Mouse (Mus musculus) kidney, postnatal 10 days (tissue): ENCODE data around the gene Trim17.

Source experiments
- DNase-seq: peaks from one replicate; pipeline ENCODE4 v3.0.0; 2021; ENCODE audit warnings: mixed read lengths

Trim17 gene

GRCm38 (mm10) chr11:58954420-58955142, at the start of gene Trim17, which contains the start of gene Hist3h2a:
Gene Trim17 (plus strand): TSS chr11:58954685.
Gene Hist3h2a (plus strand): TSS chr11:58954685.
- DNase-seq = peak; percentile 90

DNA sequence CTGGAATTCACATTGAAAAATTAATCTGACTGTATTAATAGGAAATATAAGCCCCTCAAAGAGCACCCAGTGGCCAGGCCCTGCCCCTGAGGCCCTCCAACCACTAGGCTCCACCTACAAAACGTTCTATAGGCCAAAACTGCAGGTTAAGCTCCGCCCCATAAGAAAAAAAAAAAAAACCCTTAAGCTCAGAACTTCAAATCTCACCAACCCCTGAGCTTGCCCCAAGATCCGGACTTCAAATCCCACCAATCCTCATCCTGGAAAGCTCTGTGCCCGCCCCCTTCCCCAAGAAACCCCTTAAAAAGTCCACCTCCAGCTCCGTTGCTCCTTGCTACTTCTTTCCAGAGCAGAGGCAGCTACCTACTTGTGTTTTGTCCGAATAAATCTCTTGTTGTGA, 49.6 kb upstream of the Trim17 start:
- DNase-seq = peak; percentile 35

DNA sequence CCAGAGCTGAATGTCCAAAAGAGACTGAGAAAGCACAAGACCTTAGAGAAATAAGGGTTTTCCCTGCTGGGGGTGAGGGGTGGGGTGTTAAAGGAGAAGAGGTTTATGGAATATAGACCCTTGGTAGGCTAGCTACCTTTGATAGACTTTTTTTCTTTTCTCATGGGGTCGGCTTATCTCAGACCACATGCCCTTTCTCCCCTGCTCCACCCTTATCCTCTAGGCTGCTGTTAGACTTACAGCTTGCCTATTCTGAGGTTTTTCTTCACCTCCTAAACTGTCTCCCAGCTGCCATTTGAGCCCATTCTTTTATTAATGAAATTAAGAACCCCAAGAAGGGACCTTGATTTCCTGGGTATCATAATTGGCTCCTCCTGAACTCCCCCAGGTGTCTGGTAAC, 40.7 kb upstream of the Trim17 start:
- DNase-seq = no peak

DNA sequence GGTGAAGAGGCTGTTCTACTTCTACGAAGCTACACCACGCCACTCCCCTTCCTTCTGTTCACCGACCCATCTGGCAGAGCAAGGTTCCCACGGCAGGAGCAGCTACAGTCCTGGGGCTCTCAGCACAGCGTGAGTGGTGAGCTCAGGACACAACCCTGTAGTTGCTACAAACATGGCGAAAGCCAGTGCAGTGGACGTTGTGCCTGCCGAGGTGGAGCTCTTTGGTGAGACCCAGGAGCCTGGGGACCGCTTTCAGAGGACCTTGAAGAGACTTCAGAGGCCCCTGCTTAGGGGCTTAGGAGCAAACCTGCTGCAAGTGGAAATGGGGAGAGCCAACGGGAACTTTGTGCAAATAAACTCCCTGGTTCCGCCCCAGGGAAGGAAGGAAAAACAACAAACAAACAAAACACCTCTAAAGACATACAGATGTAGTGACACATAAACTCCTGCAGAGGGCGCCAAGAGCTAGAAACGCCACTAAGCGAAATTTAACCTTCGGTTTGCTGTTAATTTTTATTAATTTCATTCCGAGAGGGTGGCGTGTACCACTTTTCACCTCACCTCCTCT, 39.9 kb upstream of the Trim17 start:
- DNase-seq = peak; percentile 47

DNA sequence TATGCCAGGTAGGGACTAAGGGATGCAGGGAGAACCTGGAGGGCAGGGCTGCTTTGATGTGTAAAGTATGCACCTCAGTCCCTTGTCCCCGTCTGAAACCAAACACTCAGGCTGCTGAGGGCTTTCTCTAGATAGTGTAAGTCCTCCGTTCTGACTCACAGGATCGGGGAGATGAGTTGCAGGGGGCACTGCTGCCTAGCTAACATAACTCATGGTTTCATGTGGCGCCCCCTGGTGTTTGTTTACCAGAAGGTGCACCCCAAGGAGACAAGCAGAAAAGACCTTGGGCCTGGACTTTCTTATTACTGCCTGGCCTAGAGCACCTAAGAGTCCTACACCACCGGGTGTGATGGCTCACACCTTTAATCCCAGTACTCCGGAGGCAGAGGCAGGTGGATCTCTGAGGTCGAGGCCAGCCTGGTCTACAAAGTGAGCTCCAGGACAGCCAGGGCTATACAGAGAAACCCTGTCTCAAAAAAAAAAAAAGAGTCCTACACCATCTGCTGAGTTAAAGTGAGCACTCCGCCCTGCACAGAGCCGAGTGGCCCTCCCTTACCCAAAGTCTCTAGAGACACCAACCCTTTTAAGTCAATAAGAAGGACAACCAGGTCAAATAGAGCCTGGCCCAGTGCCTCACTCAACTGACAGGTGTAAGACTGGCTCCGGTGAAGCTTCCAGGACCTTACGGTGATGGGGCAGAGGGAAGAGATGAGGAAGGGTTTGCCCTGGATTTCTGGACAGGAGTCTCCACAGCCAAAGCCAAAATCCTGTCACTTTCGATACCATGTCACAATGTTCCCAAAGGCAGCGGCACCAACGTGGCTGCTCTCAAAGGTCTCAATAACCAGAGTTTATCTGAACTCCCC, 37.4 kb upstream of the Trim17 start:
- DNase-seq = peak; percentile 67

DNA sequence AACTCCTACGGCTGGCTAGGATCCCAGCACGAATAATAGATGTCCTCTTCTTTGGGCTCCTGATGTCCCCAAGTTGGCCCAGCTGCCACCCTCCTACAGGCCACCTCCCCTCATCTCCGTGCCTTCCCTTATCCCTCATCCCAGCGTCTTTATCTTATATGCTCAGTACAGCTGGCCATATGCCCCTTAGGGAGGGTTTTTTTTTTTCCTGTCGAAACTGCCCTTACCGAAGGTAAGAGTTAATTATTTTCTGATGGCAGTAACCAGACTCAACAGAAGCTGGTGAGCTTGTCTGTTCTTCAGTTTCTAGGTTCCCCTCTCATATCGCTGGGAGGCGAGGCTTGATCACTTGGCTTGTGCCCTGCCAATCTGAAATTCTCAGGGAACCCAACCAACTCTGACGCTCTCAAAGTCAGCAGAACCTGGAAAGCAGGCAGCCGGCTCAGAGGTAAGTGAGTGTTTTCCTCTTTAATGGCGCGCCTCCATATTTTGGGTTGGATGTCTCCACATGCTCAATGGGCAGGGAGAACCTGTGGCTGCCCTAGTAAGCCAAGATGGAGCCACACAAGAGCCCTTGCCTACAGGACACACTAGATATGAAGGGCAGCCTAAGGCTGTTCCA, 36.6 kb upstream of the Trim17 start, which contains the start of gene Btnl10:
Gene Btnl10, plus strand, starts transcription at position 164 of the 622 bp plus-strand sequence.
- no peak for DNase-seq

DNA sequence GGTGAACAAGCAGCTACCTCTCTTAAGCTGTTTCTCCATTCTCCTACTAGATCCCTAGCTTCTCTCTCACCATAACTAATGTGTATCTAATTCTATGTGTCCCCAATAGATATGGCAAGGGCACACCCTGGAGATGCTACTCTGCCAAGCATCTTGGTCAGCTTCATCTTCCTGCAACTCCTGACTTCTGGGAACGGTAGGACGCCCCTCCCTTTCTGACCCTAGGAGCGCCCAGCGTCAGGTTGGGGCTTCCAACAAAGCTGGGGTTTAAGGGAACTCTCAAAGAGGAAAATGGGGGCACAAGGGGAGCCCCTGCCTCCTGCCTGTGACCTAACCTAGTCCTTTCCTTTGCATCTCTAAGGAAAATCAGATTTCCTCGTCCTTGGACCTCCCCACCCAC, 35.7 kb upstream of the Trim17 start:
- DNase-seq = no peak

DNA sequence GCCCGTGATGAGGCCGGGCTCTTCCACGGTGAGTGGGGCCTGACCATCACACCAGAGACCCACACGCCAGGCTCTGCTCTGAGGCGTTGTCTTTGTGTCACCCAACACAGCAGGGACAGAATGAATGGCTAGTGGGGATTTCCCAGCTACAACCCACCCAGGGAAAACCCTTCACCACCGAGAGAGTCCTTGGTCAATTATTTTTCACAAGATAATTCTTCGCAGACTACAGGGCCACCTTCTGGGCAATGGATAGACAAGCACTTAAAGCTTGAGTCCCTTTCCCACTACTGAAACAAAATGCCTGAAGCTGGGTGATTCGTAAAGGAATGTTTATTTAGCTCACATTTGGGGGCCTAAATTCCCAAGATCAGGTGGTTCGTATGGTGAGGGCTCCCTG, 32.1 kb upstream of the Trim17 start:
- DNase-seq = no peak

DNA sequence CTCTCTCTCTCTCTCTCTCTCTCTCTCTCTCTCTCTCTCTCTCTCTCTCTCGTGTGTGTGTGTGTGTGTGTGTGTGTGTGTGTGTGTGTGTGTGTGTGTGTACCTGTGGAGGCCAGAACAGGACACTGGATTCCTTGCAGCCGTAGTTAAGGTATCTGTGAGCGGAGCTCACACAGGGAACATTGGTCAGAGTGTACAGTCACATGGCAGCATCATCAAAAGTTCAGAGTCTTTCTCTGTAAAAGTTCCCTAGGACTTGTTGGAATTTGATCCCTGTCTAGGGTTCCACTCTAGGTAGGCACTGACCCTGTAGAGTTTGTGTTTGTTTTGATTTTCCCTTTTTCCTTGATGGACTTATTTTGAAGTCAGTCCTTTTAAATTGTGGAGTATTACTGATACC, 27.8 kb upstream of the Trim17 start:
- DNase-seq = peak; percentile 24

- no peak for DNase-seq
These were observed 27.4 kb upstream of the Trim17 start for GRCm38 (mm10) chr11:58927053-58927452.

GRCm38 (mm10) chr11:58927790-58928651, 26.5 kb upstream of the Trim17 start:
- peak; percentile 70 for DNase-seq

DNA sequence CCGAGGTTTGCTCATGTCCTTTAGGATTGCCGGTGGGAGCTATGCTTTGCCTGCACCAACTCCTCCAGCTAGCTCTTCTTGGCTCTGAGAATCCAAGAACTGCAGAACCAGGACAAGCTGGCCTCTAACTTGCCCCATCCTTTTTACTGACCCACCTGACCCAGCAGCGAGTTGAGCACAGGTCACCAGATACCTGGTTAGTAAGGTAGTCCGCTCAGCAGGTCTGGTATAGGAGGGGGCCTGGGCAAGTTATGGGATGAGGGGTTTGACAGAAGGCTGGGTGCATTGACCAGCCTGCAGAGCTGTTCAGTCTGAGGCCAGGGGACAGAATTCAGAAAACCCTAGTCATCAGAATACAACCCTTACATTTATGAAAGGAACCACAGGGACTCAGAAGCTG, 25.4 kb upstream of the Trim17 start:
- DNase-seq = no peak

DNA sequence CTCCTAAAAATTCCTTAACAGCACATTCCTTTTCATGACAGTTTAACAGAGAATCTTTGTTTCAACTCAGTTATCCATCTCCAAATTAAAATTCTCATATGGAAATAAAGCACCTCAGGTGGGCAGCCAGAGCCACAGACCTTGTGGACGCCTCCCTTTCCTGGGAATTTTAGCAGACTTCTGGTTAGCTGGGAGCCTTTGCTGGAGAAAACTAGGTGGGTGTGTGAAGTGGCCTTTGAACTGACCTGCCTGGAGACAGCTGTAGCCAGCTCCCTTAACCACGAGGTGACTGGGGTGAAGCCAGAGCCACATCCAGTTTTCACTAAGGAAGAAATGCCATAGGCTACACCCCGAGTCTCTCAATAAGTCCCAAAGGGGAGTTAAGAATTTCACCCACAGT, 24.8 kb upstream of the Trim17 start:
- DNase-seq = peak; percentile 36

DNA sequence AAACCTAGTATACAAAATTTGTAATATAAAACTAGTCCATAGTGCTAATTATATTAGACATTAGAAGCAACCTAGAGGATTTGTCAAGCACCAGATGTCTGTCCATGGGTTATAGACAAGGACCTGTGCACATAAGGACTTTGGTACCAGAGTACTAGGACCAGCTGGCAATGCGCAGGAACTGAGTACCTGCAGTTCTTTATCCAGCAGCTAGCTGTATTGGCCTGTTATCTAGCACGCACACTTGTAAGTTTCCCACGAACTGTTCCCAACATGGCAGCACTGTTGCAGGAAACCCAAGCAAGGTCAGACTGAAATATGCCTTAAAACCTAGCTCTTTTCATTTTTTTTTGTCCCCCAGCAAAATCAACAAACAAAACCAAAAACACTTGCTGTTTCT, 24.2 kb upstream of the Trim17 start:
- DNase-seq = no peak

- no peak for DNase-seq
These were observed 22.9 kb upstream of the Trim17 start for GRCm38 (mm10) chr11:58931576-58931975.

- peak; percentile 34 for DNase-seq
These were observed 16.6 kb upstream of the Trim17 start for GRCm38 (mm10) chr11:58937909-58938308.

DNA sequence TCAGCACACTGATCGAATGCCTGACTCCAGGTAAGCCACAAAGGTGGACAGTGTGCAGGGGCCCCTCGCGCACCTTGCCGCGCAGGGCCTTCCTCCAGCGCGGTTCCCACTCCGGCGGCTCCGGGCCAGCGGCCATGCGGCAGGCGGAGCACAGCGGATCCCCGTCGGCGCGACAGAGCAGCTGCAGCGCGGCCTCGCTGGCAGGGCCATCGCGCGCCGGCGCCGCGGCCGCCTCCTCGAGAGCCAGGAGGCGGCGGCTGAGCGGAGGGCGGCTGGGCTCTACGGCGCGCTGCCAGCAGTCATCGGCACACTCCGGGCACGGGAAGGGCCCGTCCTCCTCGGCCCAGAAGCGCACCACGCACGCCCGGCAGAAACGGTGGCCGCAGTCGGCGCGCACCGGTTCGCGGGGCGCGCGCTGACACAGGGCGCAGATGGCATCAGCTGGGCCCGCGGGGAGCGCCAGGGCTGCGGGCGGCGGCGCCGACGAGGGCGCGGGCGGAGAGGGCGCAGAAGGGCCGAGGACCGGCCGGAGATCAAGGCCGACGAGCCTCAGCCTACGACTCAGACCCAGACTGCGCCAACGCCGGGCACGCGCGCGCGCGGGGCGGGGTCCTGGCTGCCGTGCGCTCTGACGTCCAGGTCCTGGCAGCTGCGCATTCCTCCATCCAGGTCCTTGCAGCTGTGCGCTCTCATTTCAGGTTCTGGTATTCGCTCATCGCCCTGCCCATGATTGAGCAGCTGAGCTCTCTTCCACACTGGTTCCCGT, 16.0 kb upstream of the Trim17 start, which contains the start of gene Rnf187:
Gene Rnf187, minus strand, starts transcription at position 595 of the 766 bp plus-strand sequence.
- DNase-seq = peak; percentile 95

GRCm38 (mm10) chr11:58939088-58939439, 15.4 kb upstream of the Trim17 start:
- DNase-seq = no peak

GRCm38 (mm10) chr11:58944136-58944535, 10.3 kb upstream of the Trim17 start:
- no peak for DNase-seq

DNA sequence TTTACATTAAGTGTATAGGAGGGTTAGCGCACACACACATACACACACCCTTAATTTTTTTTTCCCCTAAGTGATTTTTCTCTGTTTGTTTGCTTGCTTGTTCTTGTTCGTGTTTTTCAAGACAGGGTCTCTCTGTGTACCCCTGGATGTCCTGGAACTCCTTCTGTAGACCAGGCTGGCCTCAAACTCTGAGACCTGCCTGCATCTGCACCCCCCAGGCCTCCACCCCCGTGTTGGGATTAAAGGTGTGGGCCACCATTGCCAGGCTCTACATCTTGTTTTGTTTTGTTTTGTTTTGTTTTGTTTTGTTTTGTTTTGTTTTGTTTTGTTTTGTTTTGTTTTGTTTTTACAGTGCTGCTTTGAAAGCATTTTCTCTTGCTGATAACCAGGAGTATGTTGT, 7.2 kb upstream of the Trim17 start:
- no peak for DNase-seq

- DNase-seq = no peak
These were observed 6.5 kb upstream of the Trim17 start for GRCm38 (mm10) chr11:58947798-58948528.
